Mouse (Mus musculus): ENCODE results near the gene Whrn. TPM values are rescaled to one million over a fixed set of nuclear protein-coding genes. Genes with fewer than 3 reads are reported as not detected.

Whrn gene
- polyA plus RNA-seq, 1 experiment from 2014 or later = 14.8 TPM

- Histone ChIP-seq H3K27me3 (no peaks in the 10 kb centered on the region), H3K4me3 (replicated peaks) (no peak overlapping the region), H3K4me1 (replicated peaks) (peaks cover 19% of the 10 kb centered on the region), H3K4me2 (no peak overlapping the region), H3K9me3 (no peaks in the 10 kb centered on the region), H3K9ac (replicated peaks) (no peak overlapping the region), H3K36me3 (peaks cover 18% of the 10 kb centered on the region; the same call in 1 of the 2 replicates), H3K27ac (no peak overlapping the region)
- ATAC-seq (ENCODE audit: insufficient number of reproducible peaks, insufficient read depth, low FRiP score, low TSS enrichment, low read depth) = no peak
- WGBS = 83% methylated on average over 1 of the region's 1 CpGs
These were observed 72.6 kb downstream of the Whrn start for GRCm38 (mm10) chr4:63423231-63423630.

DNA sequence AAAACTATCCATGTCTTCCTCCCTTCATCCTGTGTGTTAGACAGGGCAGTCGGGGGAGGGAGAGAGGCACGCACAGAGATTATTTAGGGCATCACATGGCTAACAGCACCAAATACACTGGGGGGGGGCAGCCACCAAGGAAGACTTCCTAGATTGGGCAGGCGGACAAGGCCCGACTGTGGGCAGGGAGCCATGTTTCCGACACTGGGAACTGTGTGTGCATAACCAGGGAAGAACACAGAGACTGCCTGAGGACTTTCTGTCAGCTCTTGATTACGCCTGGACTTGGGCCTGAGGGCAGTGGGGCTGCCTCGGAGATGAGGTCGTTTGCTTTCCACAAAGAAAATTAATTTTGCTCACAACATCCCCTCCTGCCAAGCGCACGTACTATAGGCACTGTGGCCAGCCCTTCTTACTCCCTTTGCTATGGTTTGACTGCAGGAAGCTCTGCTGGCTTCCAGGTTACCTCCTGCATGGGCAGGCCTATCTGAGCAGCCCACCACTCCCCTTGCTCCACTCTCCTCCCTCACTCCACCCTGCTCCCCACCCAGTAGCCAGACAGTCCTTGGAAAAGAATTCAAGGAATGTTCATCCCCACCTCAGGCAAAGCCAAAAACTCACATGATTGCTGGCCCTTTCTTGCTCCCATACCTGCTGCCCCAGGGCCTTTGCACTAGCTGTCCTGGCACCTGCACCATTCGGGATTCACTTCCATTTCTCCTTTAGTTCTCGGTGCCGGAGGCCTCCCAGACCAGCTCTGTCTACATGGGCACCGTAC is 75.5 kb downstream of the Whrn start:
- H3K9ac ChIP-seq (replicated peaks) = no peak overlapping the region

DNA sequence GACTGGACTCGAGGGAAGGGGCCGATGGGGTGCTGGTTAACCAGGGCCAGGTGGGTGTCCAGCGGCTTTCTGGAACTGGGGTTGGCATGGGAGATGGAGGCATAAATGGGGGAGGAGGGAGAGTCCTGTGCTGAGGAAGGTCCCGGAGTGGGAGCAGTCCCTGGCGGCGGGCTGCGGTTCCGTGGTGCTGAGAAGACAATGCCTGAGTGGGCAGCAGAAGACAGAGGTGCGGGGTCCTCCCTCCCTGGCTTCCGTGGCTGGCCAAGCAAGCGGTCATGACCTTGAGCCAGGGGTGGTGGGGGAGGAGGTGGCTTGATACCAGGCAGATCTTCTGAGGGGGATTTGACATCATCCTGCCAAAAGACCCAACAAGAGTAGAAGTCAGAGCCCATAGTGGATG is 77.5 kb downstream of the Whrn start:
- Histone ChIP-seq H3K27ac (no peak overlapping the region), H3K4me1 (replicated peaks) (peaks cover 25% of the 10 kb centered on the region)
- WGBS = 77% methylated on average over 11 of the region's 11 CpGs

More for the DNA sequence above, 75.5 kb downstream of the Whrn start:
- H3K36me3 ChIP-seq = peaks cover 18% of the 10 kb centered on the region
- H3K4me3 ChIP-seq (replicated peaks) = no peak overlapping the region
- 71% methylated on average over 14 of the region's 14 CpGs for WGBS
- H3K27me3 ChIP-seq = no peaks in the 10 kb centered on the region
- H3K4me2 ChIP-seq = no peak overlapping the region
- peak overlapping the region; percentile 24; the same call in 1 of the 2 replicates for H3K27ac ChIP-seq
- no peaks in the 10 kb centered on the region for H3K9me3 ChIP-seq
- peaks cover 28% of the 10 kb centered on the region for H3K4me1 ChIP-seq (replicated peaks)
- ATAC-seq (ENCODE audit: insufficient number of reproducible peaks, insufficient read depth, low FRiP score, low TSS enrichment, low read depth) = no peak

DNA sequence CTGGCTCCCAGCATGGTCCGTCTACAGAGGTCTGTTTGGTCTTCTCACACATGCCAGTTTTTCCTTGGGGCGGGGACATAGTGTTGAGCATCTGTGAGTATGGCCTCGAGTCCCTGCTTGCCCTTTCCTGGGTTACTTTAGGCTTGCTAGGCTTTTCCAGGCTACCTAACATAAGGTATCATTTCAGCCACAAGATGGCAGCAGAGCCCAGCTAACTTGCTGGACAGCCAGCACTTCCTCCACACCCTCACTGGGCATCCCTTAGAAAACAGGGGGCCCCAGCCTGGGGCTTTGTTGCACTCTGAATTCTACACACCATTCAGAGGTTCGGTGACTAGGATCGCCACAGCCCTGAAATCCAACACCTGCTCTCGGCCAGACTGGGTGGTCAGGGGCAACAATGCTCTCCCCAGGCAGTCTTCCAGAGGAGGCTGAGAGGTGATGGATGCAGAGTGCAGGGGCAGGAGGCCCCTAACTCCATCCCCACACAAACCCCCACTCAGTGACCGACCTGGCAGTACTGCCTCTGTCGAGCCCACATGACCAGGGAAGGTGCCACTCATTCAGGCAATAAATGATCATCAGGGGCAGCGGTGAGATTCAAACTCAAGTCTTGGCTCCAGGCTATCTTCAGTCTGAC is 78.4 kb downstream of the Whrn start:
- 19% methylated on average over 9 of the region's 9 CpGs for WGBS
- Histone ChIP-seq H3K27me3 (no peaks in the 10 kb centered on the region), H3K4me2 (no peak overlapping the region), H3K9me3 (no peaks in the 10 kb centered on the region), H3K4me1 (replicated peaks) (peaks cover 25% of the 10 kb centered on the region), H3K27ac (no peak overlapping the region), H3K36me3 (peaks cover 20% of the 10 kb centered on the region), H3K9ac (replicated peaks) (no peak overlapping the region), H3K4me3 (replicated peaks) (no peak overlapping the region)
- peak; percentile 49 for ATAC-seq (ENCODE audit: insufficient number of reproducible peaks, insufficient read depth, low FRiP score, low TSS enrichment, low read depth)

More for the DNA sequence above, 77.5 kb downstream of the Whrn start:
- no peaks in the 10 kb centered on the region for H3K27me3 ChIP-seq
- H3K9ac ChIP-seq (replicated peaks) = no peak overlapping the region
- no peak overlapping the region for H3K4me2 ChIP-seq
- H3K36me3 ChIP-seq = peaks cover 20% of the 10 kb centered on the region
- H3K9me3 ChIP-seq = no peaks in the 10 kb centered on the region
- ATAC-seq (ENCODE audit: insufficient number of reproducible peaks, insufficient read depth, low FRiP score, low TSS enrichment, low read depth) = no peak
- H3K4me3 ChIP-seq (replicated peaks) = no peak overlapping the region

DNA sequence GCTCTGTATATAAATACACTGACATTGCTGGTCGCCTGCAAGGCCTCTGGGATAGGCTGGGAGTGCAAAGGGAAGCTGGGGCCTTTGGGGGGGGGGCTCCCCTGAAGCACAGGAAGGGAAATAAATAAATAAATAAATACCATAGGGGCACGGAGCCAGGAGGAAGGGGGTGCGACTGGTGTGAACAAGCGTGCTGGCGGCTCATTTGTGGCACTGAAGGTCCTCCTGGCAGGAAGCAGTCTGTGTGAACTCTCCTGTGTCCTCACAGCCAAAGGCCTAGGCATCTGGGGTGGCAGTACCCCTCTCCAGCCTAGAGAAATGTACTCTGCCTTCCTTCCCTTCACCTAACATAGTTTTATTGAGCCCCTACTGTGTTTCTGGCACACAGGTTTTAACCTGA is 80.8 kb downstream of the Whrn start:
- peaks cover 17% of the 10 kb centered on the region for H3K36me3 ChIP-seq
- no peak overlapping the region for H3K9ac ChIP-seq (replicated peaks)
- no peak overlapping the region for H3K4me2 ChIP-seq
- H3K9me3 ChIP-seq = no peaks in the 10 kb centered on the region
- no peak for ATAC-seq (ENCODE audit: insufficient number of reproducible peaks, insufficient read depth, low FRiP score, low TSS enrichment, low read depth)
- WGBS = 75% methylated on average over 5 of the region's 5 CpGs
- no peak overlapping the region for H3K4me3 ChIP-seq (replicated peaks)
- no peak overlapping the region for H3K27ac ChIP-seq
- H3K27me3 ChIP-seq = no peaks in the 10 kb centered on the region
- peaks cover 15% of the 10 kb centered on the region for H3K4me1 ChIP-seq (replicated peaks)

DNA sequence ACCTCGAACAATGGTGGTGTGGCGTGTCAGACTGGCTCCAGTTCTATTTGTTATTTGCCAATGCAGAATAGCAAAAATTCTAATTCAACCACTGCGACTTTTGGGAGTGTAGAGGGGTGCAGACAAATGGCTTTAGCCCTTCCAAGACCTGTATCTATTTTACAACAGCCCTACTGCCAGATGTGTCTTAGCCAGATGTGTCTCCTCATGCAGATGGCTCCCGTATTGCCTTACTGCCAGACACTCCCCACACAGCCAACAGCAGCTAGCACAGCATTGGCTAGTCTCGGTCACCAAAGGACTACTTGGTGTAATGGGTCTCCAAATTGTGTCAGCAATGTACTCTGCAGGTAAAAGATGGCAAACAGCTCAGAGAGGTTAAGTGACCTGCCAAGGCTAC is 84.6 kb downstream of the Whrn start:
- peak overlapping the region; percentile 96; the same call in 1 of the 2 replicates for H3K4me2 ChIP-seq
- peaks cover 15% of the 10 kb centered on the region for H3K36me3 ChIP-seq
- no peak overlapping the region for H3K4me3 ChIP-seq (replicated peaks)
- H3K27ac ChIP-seq = 0 out of 2 replicates have a peak overlapping the region, but pooled peaks have one; percentile 7
- H3K4me1 ChIP-seq (replicated peaks) = peaks cover 19% of the 10 kb centered on the region
- H3K27me3 ChIP-seq = no peaks in the 10 kb centered on the region
- ATAC-seq (ENCODE audit: insufficient number of reproducible peaks, insufficient read depth, low FRiP score, low TSS enrichment, low read depth) = no peak
- WGBS = 51% methylated on average over 5 of the region's 5 CpGs
- H3K9ac ChIP-seq (replicated peaks) = no peak overlapping the region
- H3K9me3 ChIP-seq = no peaks in the 10 kb centered on the region

DNA sequence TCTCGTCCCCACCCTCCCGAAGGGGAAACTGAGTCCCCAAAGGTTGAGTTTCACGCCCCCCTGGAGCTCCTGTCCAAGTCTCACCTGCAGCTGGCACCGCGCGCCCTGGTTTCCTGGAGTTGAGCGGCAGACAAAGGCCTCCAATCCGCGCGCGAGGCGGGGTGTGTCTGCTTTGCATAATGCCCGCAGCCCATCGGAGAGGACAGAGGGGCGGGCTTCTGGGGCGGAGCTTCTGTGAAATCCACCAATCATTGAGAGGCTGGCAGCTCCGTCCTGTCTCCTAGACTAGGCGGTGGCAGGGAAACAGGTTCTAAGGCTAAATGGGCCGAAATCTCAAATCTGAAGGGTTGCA is 85.2 kb downstream of the Whrn start:
- Histone ChIP-seq H3K36me3 (peaks cover 9% of the 10 kb centered on the region), H3K27me3 (no peaks in the 10 kb centered on the region), H3K9ac (replicated peaks) (peak overlapping the region; percentile 53), H3K4me3 (replicated peaks) (peak overlapping the region; percentile 61), H3K27ac (peak overlapping the region; percentile 76; the same call in 1 of the 2 replicates), H3K9me3 (no peaks in the 10 kb centered on the region), H3K4me1 (replicated peaks) (peaks cover 21% of the 10 kb centered on the region), H3K4me2 (peak overlapping the region; percentile 96)
- under 1% methylated on average over 19 of the region's 19 CpGs for WGBS
- ATAC-seq (ENCODE audit: insufficient number of reproducible peaks, insufficient read depth, low FRiP score, low TSS enrichment, low read depth) = peak; percentile 84

DNA sequence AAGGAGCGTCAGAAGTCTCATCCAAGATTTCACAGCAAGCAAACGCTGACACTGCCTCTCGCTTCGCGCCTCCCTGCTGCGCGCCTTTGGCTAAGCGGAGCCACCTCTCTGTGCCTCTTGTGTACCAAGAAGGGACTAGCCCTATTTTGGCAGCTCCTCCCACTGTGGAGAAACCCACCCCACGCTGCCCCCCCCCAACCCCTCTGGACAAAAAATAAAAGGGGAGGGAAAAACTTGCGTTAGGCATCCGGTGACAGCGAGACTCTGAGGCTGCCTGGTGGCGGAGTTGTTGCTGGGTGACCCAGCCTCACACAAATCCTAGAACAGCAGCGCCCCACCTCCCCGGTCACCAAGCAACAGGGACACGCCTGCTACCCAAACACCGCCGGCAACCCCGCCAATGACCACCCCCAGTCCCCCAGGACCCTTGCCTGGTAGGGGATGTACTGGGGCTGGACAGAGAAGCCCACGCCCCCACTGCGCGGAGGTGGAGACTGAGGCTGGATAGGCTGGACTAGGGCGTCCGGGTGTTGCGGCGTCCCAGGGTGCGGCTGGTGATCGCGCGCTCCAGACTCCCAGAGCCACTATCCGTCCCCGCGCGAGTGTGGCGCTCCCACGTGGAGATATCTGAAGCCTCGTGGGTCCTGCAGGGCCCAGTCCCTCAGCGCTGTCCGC is 85.7 kb downstream of the Whrn start:
- WGBS = 1% methylated on average over 39 of the region's 39 CpGs
- Histone ChIP-seq H3K36me3 (peaks cover 4% of the 10 kb centered on the region; the same call in 1 of the 2 replicates), H3K4me3 (replicated peaks) (peak overlapping the region; percentile 61), H3K9me3 (no peaks in the 10 kb centered on the region), H3K4me1 (replicated peaks) (peaks cover 26% of the 10 kb centered on the region), H3K27ac (peak overlapping the region; percentile 76; the same call in 1 of the 2 replicates), H3K9ac (replicated peaks) (peak overlapping the region; percentile 53), H3K27me3 (no peaks in the 10 kb centered on the region), H3K4me2 (peak overlapping the region; percentile 96)
- ATAC-seq (ENCODE audit: insufficient number of reproducible peaks, insufficient read depth, low FRiP score, low TSS enrichment, low read depth) = peak; percentile 71

- Histone ChIP-seq H3K36me3 (no peaks in the 10 kb centered on the region), H3K4me3 (replicated peaks) (peak overlapping the region; percentile 61), H3K4me1 (replicated peaks) (peaks cover 32% of the 10 kb centered on the region), H3K4me2 (peak overlapping the region; percentile 96), H3K9ac (replicated peaks) (peak overlapping the region; percentile 53), H3K27ac (peak overlapping the region; percentile 45; the same call in 1 of the 2 replicates), H3K9me3 (no peaks in the 10 kb centered on the region), H3K27me3 (no peaks in the 10 kb centered on the region)
- WGBS = under 1% methylated on average over 18 of the region's 18 CpGs
- no peak for ATAC-seq (ENCODE audit: insufficient number of reproducible peaks, insufficient read depth, low FRiP score, low TSS enrichment, low read depth)
These were observed 86.4 kb downstream of the Whrn start for GRCm38 (mm10) chr4:63409317-63409907.

- WGBS = 8% methylated on average over 8 of the region's 8 CpGs
- Histone ChIP-seq H3K4me1 (replicated peaks) (peaks cover 35% of the 10 kb centered on the region), H3K27me3 (no peaks in the 10 kb centered on the region), H3K9me3 (no peaks in the 10 kb centered on the region), H3K4me2 (peak overlapping the region; percentile 96), H3K4me3 (replicated peaks) (peak overlapping the region; percentile 61; the same call in 1 of the 2 replicates), H3K36me3 (no peaks in the 10 kb centered on the region), H3K27ac (no peak overlapping the region), H3K9ac (replicated peaks) (no peak overlapping the region)
- peak; percentile 28 for ATAC-seq (ENCODE audit: insufficient number of reproducible peaks, insufficient read depth, low FRiP score, low TSS enrichment, low read depth)
These were observed 87.1 kb downstream of the Whrn start for GRCm38 (mm10) chr4:63408649-63409048.

GRCm38 (mm10) chr4:63408247-63408646 is 87.5 kb downstream of the Whrn start:
- no peak overlapping the region for H3K27ac ChIP-seq
- H3K9me3 ChIP-seq = no peaks in the 10 kb centered on the region
- peak overlapping the region; percentile 96 for H3K4me2 ChIP-seq
- 61% methylated on average over 7 of the region's 7 CpGs for WGBS
- no peak for ATAC-seq (ENCODE audit: insufficient number of reproducible peaks, insufficient read depth, low FRiP score, low TSS enrichment, low read depth)
- no peaks in the 10 kb centered on the region for H3K27me3 ChIP-seq
- no peaks in the 10 kb centered on the region for H3K36me3 ChIP-seq
- H3K9ac ChIP-seq (replicated peaks) = no peak overlapping the region
- H3K4me1 ChIP-seq (replicated peaks) = peaks cover 39% of the 10 kb centered on the region
- no peak overlapping the region for H3K4me3 ChIP-seq (replicated peaks)
